Mouse (Mus musculus): ENCODE measurements around the gene Mpzl3. TPM values are rescaled to one million over a fixed set of nuclear protein-coding genes. Genes with fewer than 3 reads are reported as not detected.

Mpzl3 gene
- polyA plus RNA-seq, 1 experiment from 2014 or later: 1.0 TPM

GRCm38 (mm10) chr9:45039499-45039898 lies 15.5 kb upstream of the Mpzl3 start, which contains the start of gene Mpzl2:
Gene Mpzl2 (plus strand): TSS chr9:45039799.
- H3K27me3 ChIP-seq (replicated peaks; ENCODE audit: control insufficient read depth, insufficient read depth, low read length): peaks cover 58% of the 10 kb centered on the region
- H3K4me1 ChIP-seq (replicated peaks; ENCODE audit: control insufficient read depth, insufficient read depth, low read length): peaks cover 3% of the 10 kb centered on the region; the same call in 1 of the 2 replicates
- H3K4me3 ChIP-seq (ENCODE audit: low read depth, low read length): no peak within 1 kb of the TSS
- H3K4me2 ChIP-seq: peak within 1 kb of the TSS; percentile 42
- ATAC-seq (replicated peaks; ENCODE audit: low FRiP score) (no peak), DNase-seq (ENCODE audit: low spot score) (no peak)
- 53% methylated on average over 5 of the region's 5 CpGs for WGBS
- no peak within 1 kb of the TSS for H3K27ac ChIP-seq (ENCODE audit: low read depth, low read length)
- H3K36me3 ChIP-seq (ENCODE audit: control insufficient read depth, insufficient read depth, low read length): no peaks in the 10 kb centered on the region
- H3K9ac ChIP-seq (ENCODE audit: low read depth, low read length): no peak within 1 kb of the TSS
- H3K9me3 ChIP-seq (ENCODE audit: control insufficient read depth, low read length): no peaks in the 10 kb centered on the region

GRCm38 (mm10) chr9:45040066-45040845 lies 14.7 kb upstream of the Mpzl3 start:
- Histone ChIP-seq H3K4me2 (peak overlapping the region; percentile 42), H3K9ac (ENCODE audit: low read depth, low read length) (no peak overlapping the region), H3K27me3 (replicated peaks; ENCODE audit: control insufficient read depth, insufficient read depth, low read length) (peaks cover 58% of the 10 kb centered on the region), H3K27ac (ENCODE audit: low read depth, low read length) (no peak overlapping the region), H3K36me3 (ENCODE audit: control insufficient read depth, insufficient read depth, low read length) (no peaks in the 10 kb centered on the region), H3K4me3 (ENCODE audit: low read depth, low read length) (no peak overlapping the region), H3K4me1 (replicated peaks; ENCODE audit: control insufficient read depth, insufficient read depth, low read length) (peaks cover 3% of the 10 kb centered on the region; the same call in 1 of the 2 replicates), H3K9me3 (ENCODE audit: control insufficient read depth, low read length) (no peaks in the 10 kb centered on the region)
- 17% methylated on average over 14 of the region's 14 CpGs for WGBS
- DNase-seq (ENCODE audit: low spot score) (no peak), ATAC-seq (replicated peaks; ENCODE audit: low FRiP score) (no peak)

GRCm38 (mm10) chr9:45041131-45041838 lies 13.7 kb upstream of the Mpzl3 start:
- no peak for ATAC-seq (replicated peaks; ENCODE audit: low FRiP score)
- Histone ChIP-seq H3K27ac (ENCODE audit: low read depth, low read length) (no peak overlapping the region), H3K36me3 (ENCODE audit: control insufficient read depth, insufficient read depth, low read length) (no peaks in the 10 kb centered on the region), H3K9me3 (ENCODE audit: control insufficient read depth, low read length) (no peaks in the 10 kb centered on the region), H3K4me2 (peak overlapping the region; percentile 42), H3K4me1 (replicated peaks; ENCODE audit: control insufficient read depth, insufficient read depth, low read length) (peaks cover 3% of the 10 kb centered on the region; the same call in 1 of the 2 replicates), H3K27me3 (replicated peaks; ENCODE audit: control insufficient read depth, insufficient read depth, low read length) (peaks cover 58% of the 10 kb centered on the region), H3K4me3 (ENCODE audit: low read depth, low read length) (no peak overlapping the region), H3K9ac (ENCODE audit: low read depth, low read length) (no peak overlapping the region)
- no peak for DNase-seq (ENCODE audit: low spot score)
- WGBS: 25% methylated on average over 17 of the region's 17 CpGs

GRCm38 (mm10) chr9:45042056-45042720 lies 12.8 kb upstream of the Mpzl3 start:
- H3K4me2 ChIP-seq: peak overlapping the region; percentile 48
- H3K36me3 ChIP-seq (ENCODE audit: control insufficient read depth, insufficient read depth, low read length): no peaks in the 10 kb centered on the region
- H3K9ac ChIP-seq (ENCODE audit: low read depth, low read length): peak overlapping the region; percentile 30; the same call in 1 of the 2 replicates
- peaks cover 3% of the 10 kb centered on the region; the same call in 1 of the 2 replicates for H3K4me1 ChIP-seq (replicated peaks; ENCODE audit: control insufficient read depth, insufficient read depth, low read length)
- H3K27me3 ChIP-seq (replicated peaks; ENCODE audit: control insufficient read depth, insufficient read depth, low read length): peaks cover 58% of the 10 kb centered on the region
- ATAC-seq (replicated peaks; ENCODE audit: low FRiP score): 0 out of 2 replicates have a peak, but pooled peaks have one; percentile 43
- WGBS: 3% methylated on average over 20 of the region's 20 CpGs
- no peak overlapping the region for H3K27ac ChIP-seq (ENCODE audit: low read depth, low read length)
- H3K4me3 ChIP-seq (ENCODE audit: low read depth, low read length): peak overlapping the region; percentile 38
- no peaks in the 10 kb centered on the region for H3K9me3 ChIP-seq (ENCODE audit: control insufficient read depth, low read length)
- peak; percentile 45 for DNase-seq (ENCODE audit: low spot score)

GRCm38 (mm10) chr9:45042947-45043346 lies 12.0 kb upstream of the Mpzl3 start:
- DNase-seq (ENCODE audit: low spot score): no peak
- peaks cover 57% of the 10 kb centered on the region for H3K27me3 ChIP-seq (replicated peaks; ENCODE audit: control insufficient read depth, insufficient read depth, low read length)
- no peak overlapping the region for H3K27ac ChIP-seq (ENCODE audit: low read depth, low read length)
- H3K4me3 ChIP-seq (ENCODE audit: low read depth, low read length): peak overlapping the region; percentile 38
- WGBS: 2% methylated on average over 10 of the region's 10 CpGs
- H3K4me2 ChIP-seq: peak overlapping the region; percentile 48
- H3K4me1 ChIP-seq (replicated peaks; ENCODE audit: control insufficient read depth, insufficient read depth, low read length): peaks cover 3% of the 10 kb centered on the region; the same call in 1 of the 2 replicates
- no peaks in the 10 kb centered on the region for H3K36me3 ChIP-seq (ENCODE audit: control insufficient read depth, insufficient read depth, low read length)
- H3K9me3 ChIP-seq (ENCODE audit: control insufficient read depth, low read length): no peaks in the 10 kb centered on the region
- no peak overlapping the region for H3K9ac ChIP-seq (ENCODE audit: low read depth, low read length)
- ATAC-seq (replicated peaks; ENCODE audit: low FRiP score): no peak

GRCm38 (mm10) chr9:45046973-45047372 lies 8.0 kb upstream of the Mpzl3 start:
- 65% methylated on average over 16 of the region's 16 CpGs for WGBS
- H3K9ac ChIP-seq (ENCODE audit: low read depth, low read length): no peak overlapping the region
- no peaks in the 10 kb centered on the region for H3K9me3 ChIP-seq (ENCODE audit: control insufficient read depth, low read length)
- no peaks in the 10 kb centered on the region; the same call in 1 of the 2 replicates for H3K4me1 ChIP-seq (replicated peaks; ENCODE audit: control insufficient read depth, insufficient read depth, low read length)
- H3K4me2 ChIP-seq: no peak overlapping the region
- no peak overlapping the region for H3K27ac ChIP-seq (ENCODE audit: low read depth, low read length)
- peaks cover 21% of the 10 kb centered on the region for H3K27me3 ChIP-seq (replicated peaks; ENCODE audit: control insufficient read depth, insufficient read depth, low read length)
- H3K4me3 ChIP-seq (ENCODE audit: low read depth, low read length): no peak overlapping the region
- ATAC-seq (replicated peaks; ENCODE audit: low FRiP score): no peak
- no peak for DNase-seq (ENCODE audit: low spot score)
- no peaks in the 10 kb centered on the region for H3K36me3 ChIP-seq (ENCODE audit: control insufficient read depth, insufficient read depth, low read length)

- Histone ChIP-seq H3K27ac (ENCODE audit: low read depth, low read length) (no peak overlapping the region), H3K4me2 (no peak overlapping the region), H3K4me1 (replicated peaks; ENCODE audit: control insufficient read depth, insufficient read depth, low read length) (no peaks in the 10 kb centered on the region), H3K4me3 (ENCODE audit: low read depth, low read length) (no peak overlapping the region), H3K27me3 (replicated peaks; ENCODE audit: control insufficient read depth, insufficient read depth, low read length) (peaks cover 7% of the 10 kb centered on the region), H3K36me3 (ENCODE audit: control insufficient read depth, insufficient read depth, low read length) (no peaks in the 10 kb centered on the region), H3K9ac (ENCODE audit: low read depth, low read length) (no peak overlapping the region), H3K9me3 (ENCODE audit: control insufficient read depth, low read length) (no peaks in the 10 kb centered on the region)
- no peak for ATAC-seq (replicated peaks; ENCODE audit: low FRiP score)
- 17% methylated on average over 4 of the region's 4 CpGs for WGBS
- no peak for DNase-seq (ENCODE audit: low spot score)
These were observed 6.5 kb upstream of the Mpzl3 start for GRCm38 (mm10) chr9:45048511-45048910.

GRCm38 (mm10) chr9:45049731-45050130 lies 5.3 kb upstream of the Mpzl3 start:
- H3K4me1 ChIP-seq (replicated peaks; ENCODE audit: control insufficient read depth, insufficient read depth, low read length): no peaks in the 10 kb centered on the region
- no peaks in the 10 kb centered on the region for H3K36me3 ChIP-seq (ENCODE audit: control insufficient read depth, insufficient read depth, low read length)
- H3K27me3 ChIP-seq (replicated peaks; ENCODE audit: control insufficient read depth, insufficient read depth, low read length): no peaks in the 10 kb centered on the region; the same call in none of the 2 replicates
- ATAC-seq (replicated peaks; ENCODE audit: low FRiP score): no peak
- no peak overlapping the region for H3K4me2 ChIP-seq
- no peak for DNase-seq (ENCODE audit: low spot score)
- WGBS: 65% methylated on average over 1 of the region's 1 CpGs
- H3K4me3 ChIP-seq (ENCODE audit: low read depth, low read length): no peak overlapping the region
- H3K9ac ChIP-seq (ENCODE audit: low read depth, low read length): no peak overlapping the region
- no peaks in the 10 kb centered on the region for H3K9me3 ChIP-seq (ENCODE audit: control insufficient read depth, low read length)
- H3K27ac ChIP-seq (ENCODE audit: low read depth, low read length): no peak overlapping the region
